Mouse (Mus musculus) bone marrow, adult 2 months (tissue): Measurements from ENCODE around the gene Gm28042.

Experiments used
- CTCF ChIP-seq: fragments of 200-500 bp; IDR thresholded peaks from 2 replicates; pipeline ENCODE4 v1.5.1; 2011; ENCODE audit warnings: low read length, control low read depth; ENCODE audit not compliant: control insufficient read depth, insufficient read depth
- POLR2A ChIP-seq: fragments of 200-500 bp; IDR thresholded peaks from 2 replicates; pipeline ENCODE4 v1.6.1; 2011; ENCODE audit warnings: low read depth, mild to moderate bottlenecking, control low read depth, low read length, borderline replicate concordance; ENCODE audit not compliant: control insufficient read depth

DNA sequence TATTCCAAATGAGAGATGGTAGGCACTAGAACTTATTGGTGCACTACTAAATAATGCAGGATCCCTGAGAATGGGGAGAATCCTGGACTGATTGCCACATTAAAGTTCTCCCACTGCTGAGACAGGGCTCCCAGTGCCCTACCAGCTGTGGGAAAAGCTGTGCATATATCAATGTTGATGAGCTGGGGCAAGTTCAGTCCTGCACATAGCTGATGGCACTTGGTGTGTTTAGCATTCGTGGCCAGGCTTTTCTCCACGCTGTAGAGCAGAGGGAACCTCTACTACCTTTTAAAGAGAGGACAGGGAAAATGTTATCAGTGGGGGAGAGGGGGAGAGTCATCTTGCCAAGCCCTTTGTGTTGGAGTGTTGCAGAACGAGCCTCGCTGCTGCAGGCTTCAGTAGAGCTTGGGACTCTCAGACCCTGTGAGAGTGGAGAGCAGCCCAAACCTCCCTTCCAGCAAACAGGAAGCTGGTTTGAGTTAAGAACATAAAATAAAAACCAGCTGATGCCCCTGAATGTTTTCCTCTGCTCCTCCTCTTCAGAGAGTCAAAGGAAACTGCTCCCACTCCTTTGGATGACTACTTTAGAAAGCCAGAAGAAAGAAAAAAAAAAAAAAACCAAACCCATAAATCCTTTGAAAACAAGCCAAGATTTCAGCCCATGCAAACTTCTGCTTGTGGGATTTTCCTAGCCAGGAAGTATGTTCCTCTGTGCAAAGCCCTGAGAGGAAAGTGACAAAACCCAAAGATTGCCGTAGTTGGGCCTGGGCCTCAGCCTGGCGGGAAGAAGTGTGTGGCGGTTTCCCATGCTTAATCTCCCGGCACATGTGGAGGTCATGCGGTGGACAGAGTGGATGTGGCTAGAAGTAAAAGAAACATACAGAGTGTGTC, 31.7 kb upstream of the Gm28042 start:
- TF ChIP-seq CTCF (no peak), POLR2A (no peak)
